Mouse (Mus musculus) macrophage (primary cell): ENCODE data around the gene Pla2g2f. TPM values are rescaled to one million over a fixed set of nuclear protein-coding genes. Genes with fewer than 3 reads are reported as not detected.

Experiments used
- polyA plus RNA-seq: library from polyadenylated mRNA; stranded (reverse); fragments of 250-400 nt; gene quantifications from 3 replicates; pipeline ENCODE4 v1.2.4, GENCODE M21; 2018; ENCODE audit warnings: inconsistent platforms

Gene Pla2g2f
- polyA plus RNA-seq, 1 experiment from 2014 or later: not detected

Other genes with a start within 250 kb of the Pla2g2f start
- gene Vwa5b1, start 121.7 kb downstream of the Pla2g2f start, polyA plus RNA-seq: not detected in 3 replicates
- gene Pla2g2c, start 32.8 kb downstream of the Pla2g2f start, polyA plus RNA-seq: not detected in 3 replicates
- gene Ubxn10, start 20.5 kb downstream of the Pla2g2f start, polyA plus RNA-seq: not detected in 3 replicates
- not detected in 3 replicates for gene Pla2g2d, start 18.1 kb upstream of the Pla2g2f start, polyA plus RNA-seq
- 0.16 to 1.2 TPM (median 0.47 TPM) in 3 replicates for gene Pla2g5, start 105.9 kb upstream of the Pla2g2f start, polyA plus RNA-seq
- not detected in 3 replicates for gene Gm13030, start 116.3 kb upstream of the Pla2g2f start, polyA plus RNA-seq
- gene Pla2g2e, start 120.3 kb upstream of the Pla2g2f start, polyA plus RNA-seq: 1.1 to 3.7 TPM (median 2.6 TPM) in 3 replicates
- 6.9 to 12.3 TPM (median 7.4 TPM) in 3 replicates for gene Otud3, start 156.3 kb upstream of the Pla2g2f start, polyA plus RNA-seq
- not detected in 3 replicates for gene Rnf186, start 209.5 kb upstream of the Pla2g2f start, polyA plus RNA-seq
- 8.6 to 10.1 TPM (median 8.7 TPM) in 3 replicates for gene Tmco4, start 215.3 kb upstream of the Pla2g2f start, polyA plus RNA-seq